Mouse (Mus musculus) liver, postnatal 0 days (tissue): ENCODE data around the gene Scaper.

Experiments used
- CTCF ChIP-seq: sonication (generic); IDR thresholded peaks from 2 replicates; pipeline ENCODE4 v1.5.1; 2016; ENCODE audit warnings: antibody characterized with exemption, low read depth
- EP300 ChIP-seq: IDR thresholded peaks from 2 replicates; pipeline ENCODE4 v1.6.1; 2016; ENCODE audit warnings: antibody characterized with exemption, low read depth, mild to moderate bottlenecking

DNA sequence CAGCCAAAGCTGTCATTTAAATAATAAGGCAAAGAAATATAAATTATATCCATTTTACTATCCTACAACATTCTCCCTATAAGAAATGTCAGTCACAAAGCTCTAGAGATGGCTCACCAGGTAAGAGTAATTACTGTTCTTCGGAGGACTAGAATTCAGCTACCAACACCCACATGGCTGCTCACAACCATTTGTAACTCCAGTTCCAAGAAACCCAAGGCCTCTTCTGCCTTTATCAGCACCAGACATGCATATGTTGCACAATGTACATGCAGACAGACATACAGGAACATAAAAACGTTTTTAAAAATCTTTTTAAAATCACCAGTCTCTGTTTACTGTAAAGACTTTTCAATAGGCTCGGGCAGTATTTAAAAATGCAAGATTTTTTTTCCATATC is 36.3 kb downstream of the Scaper start:
- TF ChIP-seq CTCF (no peak), EP300 (no peak)
